In the genomic region with DNA sequence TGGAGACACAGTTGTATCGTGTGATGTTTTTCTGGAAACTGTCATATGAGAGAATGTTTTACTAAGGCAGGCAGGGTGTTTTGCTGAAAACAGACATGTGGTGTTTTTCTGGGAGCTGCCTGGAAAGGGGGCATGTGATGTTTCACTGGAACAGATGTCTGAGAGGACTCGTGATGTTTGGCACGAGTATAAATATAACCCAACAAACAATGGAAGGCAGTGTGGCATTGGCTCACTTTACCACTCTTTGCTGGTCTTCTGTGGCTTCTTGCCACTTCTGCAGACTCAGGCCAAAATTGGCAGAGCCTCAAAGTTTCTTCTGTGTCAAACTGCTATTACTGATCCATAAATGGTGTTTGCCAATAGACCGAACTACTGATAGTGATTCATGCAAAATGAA, we compare ENCODE assay signal across 15 mouse cellular contexts. TPM values are rescaled to one million over a fixed set of nuclear protein-coding genes. Genes with fewer than 3 reads are reported as not detected.
DNase-seq lines count a peak whose midpoint lies in the region; ATAC-seq and TF ChIP-seq lines count a peak whose summit lies in the region.
"Had no signal": no experiment of that assay in that cellular context is flagged by ENCODE, and none has a peak within 500 bp of the region (broad histone marks: within the 10 kb centered on the region; RNA-seq: fewer than 3 reads in every experiment).

No protein-coding gene starts in this region.

- H3K9ac ChIP-seq in heart, postnatal 0 days (replicated peaks; ENCODE audit: low read depth, low read length), result no peak overlapping the region
- H3K9ac ChIP-seq in liver, embryonic 12.5 days, result peak overlapping the region; percentile 58

- DNase-seq in heart, adult 8-10 months (ENCODE audit: low spot score), result peak; percentile 35
- no peak for DNase-seq in heart, postnatal 25 days (ENCODE audit: low spot score)
- peak; percentile 88 for DNase-seq in brain, adult 2 months (ENCODE audit: low read depth, low spot score)
- peak; percentile 31 for DNase-seq in heart, postnatal 0 days (ENCODE audit: low spot score)
- DNase-seq in urinary bladder, postnatal 10 days (ENCODE audit: low spot score), result no peak
- DNase-seq in thymus, postnatal 0 days (ENCODE audit: low spot score), result no peak
- no peak for DNase-seq in urinary bladder, postnatal 14 days (ENCODE audit: low spot score)
- DNase-seq: adrenal gland, postnatal 25 days; gastrocnemius, postnatal 25 days had no signal

- peak; percentile 51; the same call in 1 of the 2 replicates for TF ChIP-seq EP300 in heart, postnatal 0 days (IDR thresholded peaks at IDR 0.05; ENCODE audit: low read depth)

- H3K4me3 ChIP-seq in heart, postnatal 0 days (ENCODE audit: low read depth, low read length), result no peak overlapping the region
- H3K4me3 ChIP-seq in liver, embryonic 12.5 days, result no peak overlapping the region

- no peak for TF ChIP-seq CTCF in heart, postnatal 0 days (IDR thresholded peaks at IDR 0.05; ENCODE audit: low read depth)

- WGBS in heart, postnatal 0 days, result 27% methylated on average over 4 of the region's 4 CpGs
- 62% methylated on average over 4 of the region's 4 CpGs for WGBS in liver, embryonic 12.5 days (ENCODE audit: insufficient replicate concordance)

- H3K4me1 ChIP-seq in heart, postnatal 0 days (ENCODE audit: control insufficient read depth, insufficient read depth), result peaks cover 13% of the 10 kb centered on the region
- peaks cover 81% of the 10 kb centered on the region for H3K4me1 ChIP-seq in liver, embryonic 12.5 days

- no peaks in the 10 kb centered on the region for H3K27me3 ChIP-seq in heart, postnatal 0 days (ENCODE audit: control insufficient read depth, insufficient read depth, low read length)
- H3K27me3 ChIP-seq in liver, embryonic 12.5 days (replicated peaks), result no peaks in the 10 kb centered on the region

- peak; percentile 80 for ATAC-seq in heart, postnatal 0 days (ENCODE audit: insufficient read depth, low read depth)
- no peak for ATAC-seq in liver, embryonic 12.5 days

- no peak overlapping the region for H3K4me2 ChIP-seq in heart, postnatal 0 days (ENCODE audit: low read depth, low read length)
- peak overlapping the region; percentile 44 for H3K4me2 ChIP-seq in liver, embryonic 12.5 days

- peak overlapping the region; percentile 12; the same call in 1 of the 2 replicates for H3K27ac ChIP-seq in heart, postnatal 0 days (ENCODE audit: low read depth)
- H3K27ac ChIP-seq in liver, embryonic 12.5 days, result peak overlapping the region; percentile 89
- H3K27ac ChIP-seq: macrophage had no signal

- intact Hi-C loops in heart, postnatal 25 days (cut with DNase I), result no loop called here

- no peaks in the 10 kb centered on the region for H3K9me3 ChIP-seq in heart, postnatal 0 days (replicated peaks; ENCODE audit: control insufficient read depth, low read length)
- H3K9me3 ChIP-seq in liver, embryonic 12.5 days (replicated peaks), result no peaks in the 10 kb centered on the region

- no peaks in the 10 kb centered on the region for H3K36me3 ChIP-seq in heart, postnatal 0 days (replicated peaks; ENCODE audit: control insufficient read depth, insufficient read depth, low read length)
- H3K36me3 ChIP-seq in liver, embryonic 12.5 days, result no peaks in the 10 kb centered on the region

RNA-seq across cellular contexts. Expression of gene Rnase1, which starts 3.3 kb away (rescaled TPM):
- total RNA-seq in heart, adult 8-10 months (2022), result 1 to 10 TPM in 2 of 4 experiments, under 1 TPM in 1, not detected in 1; 0.29 to 1.4 (median 1.3) TPM
- under 1 TPM; 0.52 to 0.53 TPM for total RNA-seq in heart, postnatal 25 days (2021)
- not detected in 2 replicates for total RNA-seq in heart, postnatal 0 days (2014; rRNA removed; ENCODE audit: low replicate concordance)
- polyA plus RNA-seq in heart, postnatal 0 days (2015; fragmentation: Nextera tagmentation; extraction: Ambion mirVana), result 0.23 and 0.67 TPM in 2 replicates
- polyA plus RNA-seq in liver, embryonic 12.5 days (2016; fragmentation: Nextera tagmentation; extraction: Ambion mirVana), result not detected in 2 replicates
- polyA plus RNA-seq in thymus, postnatal 0 days (2015; fragmentation: Nextera tagmentation; extraction: Ambion mirVana), result 1.2 and 1.4 TPM in 2 replicates
- total RNA-seq: adrenal gland, postnatal 25 days; gastrocnemius, postnatal 25 days had no signal
- polyA plus RNA-seq: macrophage had no signal

RNA-seq across cellular contexts. Expression of gene Rnase2b, which starts 18.8 kb away (rescaled TPM):
- total RNA-seq in heart, adult 8-10 months (2022), result not detected
- total RNA-seq in heart, postnatal 25 days (2021), result not detected
- total RNA-seq in heart, postnatal 0 days (2014; rRNA removed; ENCODE audit: low replicate concordance), result not detected in 2 replicates
- polyA plus RNA-seq in heart, postnatal 0 days (2015; fragmentation: Nextera tagmentation; extraction: Ambion mirVana), result not detected in 2 replicates
- polyA plus RNA-seq in liver, embryonic 12.5 days (2016; fragmentation: Nextera tagmentation; extraction: Ambion mirVana), result not detected in 2 replicates
- polyA plus RNA-seq in thymus, postnatal 0 days (2015; fragmentation: Nextera tagmentation; extraction: Ambion mirVana), result not detected in 2 replicates
- total RNA-seq: adrenal gland, postnatal 25 days; gastrocnemius, postnatal 25 days; left cerebral cortex, postnatal 14 days had no signal
- polyA plus RNA-seq: embryonic facial prominence, embryonic 14.5 days; intestine, embryonic 16.5 days; macrophage; urinary bladder, adult 2 months had no signal

RNA-seq across cellular contexts. Expression of gene Rnase6, which starts 19.6 kb away (rescaled TPM):
- under 1 TPM; 0.16 to 0.63 (median 0.33) TPM for total RNA-seq in heart, adult 8-10 months (2022)
- total RNA-seq in heart, postnatal 25 days (2021), result under 1 TPM in 1 of 2 experiments, not detected in 1; 0.73 TPM
- not detected in 2 replicates for total RNA-seq in heart, postnatal 0 days (2014; rRNA removed; ENCODE audit: low replicate concordance)
- polyA plus RNA-seq in heart, postnatal 0 days (2015; fragmentation: Nextera tagmentation; extraction: Ambion mirVana), result 0.63 and 0.81 TPM in 2 replicates
- 2.3 and 4.0 TPM in 2 replicates for polyA plus RNA-seq in liver, embryonic 12.5 days (2016; fragmentation: Nextera tagmentation; extraction: Ambion mirVana)
- 3.1 and 4.6 TPM in 2 replicates for polyA plus RNA-seq in thymus, postnatal 0 days (2015; fragmentation: Nextera tagmentation; extraction: Ambion mirVana)
- total RNA-seq: gastrocnemius, postnatal 25 days; left cerebral cortex, postnatal 14 days had no signal

RNA-seq across cellular contexts. Expression of gene Eddm3b, which starts 29.1 kb away (rescaled TPM):
- total RNA-seq in heart, adult 8-10 months (2022), result not detected
- total RNA-seq in heart, postnatal 25 days (2021), result not detected
- not detected in 2 replicates for total RNA-seq in heart, postnatal 0 days (2014; rRNA removed; ENCODE audit: low replicate concordance)
- polyA plus RNA-seq in heart, postnatal 0 days (2015; fragmentation: Nextera tagmentation; extraction: Ambion mirVana), result not detected in 2 replicates
- not detected in 2 replicates for polyA plus RNA-seq in liver, embryonic 12.5 days (2016; fragmentation: Nextera tagmentation; extraction: Ambion mirVana)
- not detected in 2 replicates for polyA plus RNA-seq in thymus, postnatal 0 days (2015; fragmentation: Nextera tagmentation; extraction: Ambion mirVana)
- total RNA-seq: adrenal gland, postnatal 25 days; gastrocnemius, postnatal 25 days; left cerebral cortex, postnatal 14 days had no signal
- polyA plus RNA-seq: embryonic facial prominence, embryonic 14.5 days; intestine, embryonic 16.5 days; macrophage had no signal

RNA-seq across cellular contexts. Expression of gene Ang, which starts 52.3 kb away (rescaled TPM):
- 1 to 10 TPM; 3.6 to 9.2 (median 4.9) TPM for total RNA-seq in heart, adult 8-10 months (2022)
- total RNA-seq in heart, postnatal 25 days (2021), result 1 to 10 TPM; 6.2 to 7.7 TPM
- 9.3 TPM in 1 of 2 replicates, not detected in the other for total RNA-seq in heart, postnatal 0 days (2014; rRNA removed; ENCODE audit: low replicate concordance)
- polyA plus RNA-seq in heart, postnatal 0 days (2015; fragmentation: Nextera tagmentation; extraction: Ambion mirVana), result 2.6 and 2.9 TPM in 2 replicates
- polyA plus RNA-seq in liver, embryonic 12.5 days (2016; fragmentation: Nextera tagmentation; extraction: Ambion mirVana), result 2.6 and 3.5 TPM in 2 replicates
- 5.0 and 6.0 TPM in 2 replicates for polyA plus RNA-seq in thymus, postnatal 0 days (2015; fragmentation: Nextera tagmentation; extraction: Ambion mirVana)

Comparison
In these comparisons a context has a peak if more than half of its experiments do, and no peak if none do; other contexts are left out.
1. DNase-seq: peak in heart, adult 8-10 months (single experiment), brain, adult 2 months (single experiment) and heart, postnatal 0 days (single experiment); none in heart, postnatal 25 days (single experiment), urinary bladder, postnatal 10 days (single experiment), thymus, postnatal 0 days (single experiment) and urinary bladder, postnatal 14 days (single experiment).